Mouse (Mus musculus) spleen, adult 10 weeks (tissue): ENCODE data around the gene Hbb-bh1. TPM values are rescaled to one million over a fixed set of nuclear protein-coding genes. Genes with fewer than 3 reads are reported as not detected.

Experiments used
- polyA plus RNA-seq: library from polyadenylated mRNA; stranded (reverse); fragments of 350-450 nt; fragmentation: Illumina TruSeq; extraction: RNeasy Lipid Tissue Mini Kit (QIAGEN cat#74804); gene quantifications from one replicate; pipeline ENCODE4 v1.2.3, GENCODE M21; 2015; ENCODE audit warnings: low replicate concordance; ENCODE audit not compliant: insufficient read depth

Hbb-bh1 gene
- 0.80 TPM for polyA plus RNA-seq

DNA sequence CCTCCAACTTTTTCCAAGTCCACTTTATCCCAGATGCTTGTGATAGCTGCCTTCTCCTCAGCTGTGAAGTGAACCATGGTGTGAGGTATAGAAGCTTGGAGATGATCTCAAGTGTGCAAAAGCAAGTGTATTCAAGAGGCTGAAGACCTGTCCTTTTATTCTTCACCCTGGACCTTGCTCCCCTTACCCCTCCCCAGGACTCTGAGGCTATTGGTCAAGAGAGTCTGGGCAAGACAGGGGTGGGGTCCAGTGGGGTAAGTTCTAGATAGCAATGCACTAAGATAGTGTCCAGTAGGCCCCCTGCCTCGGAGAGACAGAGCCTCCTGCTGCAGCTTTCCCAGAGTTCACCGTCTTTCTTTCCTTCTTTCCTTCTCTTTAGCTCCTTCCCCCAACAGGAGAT lies at the start of gene Hbb-bh1:
TSS of gene Hbb-bh1 (minus strand) at position 131 of the 400 bp plus-strand sequence.

DNA sequence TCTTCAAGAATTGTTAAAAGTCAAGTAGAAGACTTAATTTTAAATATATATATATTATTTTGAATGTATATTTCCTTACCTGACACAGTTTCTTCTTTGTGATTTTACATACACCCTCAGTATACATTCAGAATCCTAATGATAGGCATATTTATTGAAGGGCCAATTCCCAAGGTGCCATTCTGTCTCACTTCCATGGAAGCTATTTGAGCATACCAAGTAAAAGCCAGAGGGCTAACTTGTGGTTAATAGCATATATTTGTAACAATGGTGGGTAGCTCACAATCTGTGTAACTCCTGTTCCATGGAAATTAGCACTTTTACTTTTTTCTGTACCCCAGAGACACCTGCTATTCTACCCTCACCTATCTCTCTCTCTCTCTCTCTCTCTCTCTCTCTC lies 43.2 kb upstream of the Hbb-bh1 start, which contains the start of gene Olfr66:
TSS of gene Olfr66 (minus strand) at position 101 of the 400 bp plus-strand sequence.

DNA sequence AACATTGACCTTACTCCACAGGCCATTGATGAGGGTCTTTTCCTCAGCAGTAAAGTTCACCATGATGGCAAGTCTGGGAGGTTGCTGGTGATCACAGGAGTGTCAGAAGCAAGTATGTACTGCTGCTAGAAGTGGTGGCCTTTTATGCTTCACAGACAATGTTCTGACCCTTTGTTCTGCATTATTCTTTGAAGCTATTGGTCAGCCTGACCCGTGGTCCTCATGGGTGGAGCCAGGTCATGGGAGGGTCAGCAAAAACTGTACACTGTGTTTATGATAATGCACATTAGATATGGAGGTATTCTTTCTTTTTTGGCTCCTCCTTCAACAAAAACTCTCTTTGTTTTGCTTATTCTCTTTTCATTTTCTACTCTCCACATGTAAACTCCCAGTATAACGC lies 10.1 kb upstream of the Hbb-bh1 start, which contains the start of gene Hbb-y:
TSS of gene Hbb-y (minus strand) at position 127 of the 400 bp plus-strand sequence.

DNA sequence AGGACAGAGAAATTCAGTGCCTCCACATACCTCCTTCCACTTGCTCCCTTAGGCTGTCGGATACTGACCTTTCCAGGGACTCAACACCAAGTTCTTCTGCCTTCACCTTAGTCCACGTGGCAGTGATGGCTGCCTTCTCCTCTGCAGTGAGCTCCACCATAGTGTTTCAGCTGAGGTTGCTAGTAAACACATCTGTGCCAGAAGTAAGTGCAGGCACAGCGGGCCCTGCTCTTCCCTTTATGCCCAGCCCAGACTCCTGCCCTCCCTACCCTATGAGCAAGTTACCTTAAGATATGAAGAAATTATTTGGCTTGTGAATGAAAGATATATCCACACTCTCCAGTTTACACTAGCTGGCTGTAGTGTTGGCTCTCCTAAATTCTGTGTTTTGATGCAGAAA lies 2.7 kb downstream of the Hbb-bh1 start, which contains the start of gene Hbb-bh2:
TSS of gene Hbb-bh2 (minus strand) at position 253 of the 400 bp plus-strand sequence.

DNA sequence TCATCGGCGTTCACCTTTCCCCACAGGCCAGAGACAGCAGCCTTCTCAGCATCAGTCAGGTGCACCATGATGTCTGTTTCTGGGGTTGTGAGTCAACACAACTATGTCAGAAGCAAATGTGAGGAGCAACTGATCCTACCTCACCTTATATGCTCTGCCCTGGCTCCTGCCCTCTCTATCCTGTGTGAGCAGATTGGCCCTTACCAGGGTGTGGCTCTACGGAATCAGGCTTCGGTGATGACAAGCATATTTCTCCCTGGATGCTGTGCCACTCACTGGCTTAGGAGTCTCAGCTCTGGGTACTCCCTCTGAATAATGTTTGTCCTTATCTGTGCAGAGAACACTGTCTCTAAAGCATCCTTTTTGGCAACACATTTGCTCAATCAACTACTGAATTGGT lies 15.2 kb downstream of the Hbb-bh1 start, which contains the start of gene Hbb-bs:
TSS of gene Hbb-bs (minus strand) at position 289 of the 400 bp plus-strand sequence.

DNA sequence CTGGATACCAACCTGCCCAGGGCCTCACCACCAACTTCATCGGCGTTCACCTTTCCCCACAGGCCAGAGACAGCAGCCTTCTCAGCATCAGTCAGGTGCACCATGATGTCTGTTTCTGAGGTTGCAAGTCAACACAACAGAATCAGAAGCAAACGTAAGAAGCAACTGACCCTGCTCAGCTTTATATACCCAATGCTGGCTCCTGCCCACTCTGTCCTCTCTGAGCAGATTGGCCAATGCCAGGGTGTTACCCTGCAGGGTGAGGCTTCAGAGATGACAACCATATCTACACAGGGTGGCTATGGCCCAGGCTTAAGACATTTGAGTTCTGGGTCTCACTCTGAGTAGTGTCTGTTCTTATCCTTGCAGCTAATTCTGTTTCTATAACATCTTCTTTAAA lies 29.2 kb downstream of the Hbb-bh1 start, which contains the start of gene Hbb-bt:
TSS of gene Hbb-bt (minus strand) at position 231 of the 400 bp plus-strand sequence.

DNA sequence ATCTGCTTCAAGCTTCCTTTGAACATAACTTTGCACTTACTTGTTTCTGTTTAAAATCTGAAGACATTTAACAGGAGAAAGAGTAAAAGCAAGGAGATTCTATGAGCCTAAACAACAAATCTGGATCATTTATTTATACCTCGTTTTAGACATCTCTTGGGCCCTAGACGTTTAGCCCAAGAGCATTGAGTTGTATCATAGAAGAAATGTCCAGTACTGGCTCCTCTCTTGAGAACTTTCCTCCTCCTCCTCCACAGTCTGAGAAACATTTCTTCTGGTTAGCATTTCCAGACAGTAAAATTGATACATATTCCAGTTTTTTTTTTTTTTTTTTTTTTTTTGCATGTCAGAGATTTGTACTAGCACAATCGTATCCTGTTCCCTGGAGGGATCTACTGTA lies 51.2 kb downstream of the Hbb-bh1 start, which contains the start of gene Olfr67:
TSS of gene Olfr67 (minus strand) at position 101 of the 400 bp plus-strand sequence.

Other genes with a start within 250 kb of the Hbb-bh1 start
- gene Olfr619, start 242.6 kb downstream of the Hbb-bh1 start, polyA plus RNA-seq, result not detected
- gene Olfr620, start 230.6 kb downstream of the Hbb-bh1 start, polyA plus RNA-seq, result not detected
- gene Olfr622, start 200.5 kb downstream of the Hbb-bh1 start, polyA plus RNA-seq, result not detected
- gene Olfr623, start 179.5 kb downstream of the Hbb-bh1 start, polyA plus RNA-seq, result not detected
- gene Olfr624, start 172.0 kb downstream of the Hbb-bh1 start, polyA plus RNA-seq, result 0.14 TPM
- not detected for gene Olfr625-ps1, start 160.4 kb downstream of the Hbb-bh1 start, polyA plus RNA-seq
- gene Olfr243, start 128.5 kb downstream of the Hbb-bh1 start, polyA plus RNA-seq, result not detected
- gene Olfr628, start 112.8 kb downstream of the Hbb-bh1 start, polyA plus RNA-seq, result not detected
- not detected for gene Olfr629, start 98.2 kb downstream of the Hbb-bh1 start, polyA plus RNA-seq
- gene Olfr630, start 85.8 kb downstream of the Hbb-bh1 start, polyA plus RNA-seq, result not detected
- not detected for gene Olfr69, start 71.6 kb downstream of the Hbb-bh1 start, polyA plus RNA-seq
- gene Olfr68, start 63.5 kb downstream of the Hbb-bh1 start, polyA plus RNA-seq, result not detected
- not detected for gene Olfr67, start 51.3 kb downstream of the Hbb-bh1 start, polyA plus RNA-seq
- gene Hbb-bt, start 29.2 kb downstream of the Hbb-bh1 start, polyA plus RNA-seq, result 4,439 TPM
- 24,371 TPM for gene Hbb-bs, start 15.1 kb downstream of the Hbb-bh1 start, polyA plus RNA-seq
- gene Hbb-bh2, start 2.6 kb downstream of the Hbb-bh1 start, polyA plus RNA-seq, result not detected
- not detected for gene Hbb-y, start 10.1 kb upstream of the Hbb-bh1 start, polyA plus RNA-seq
- gene Olfr66, start 43.1 kb upstream of the Hbb-bh1 start, polyA plus RNA-seq, result not detected
- not detected for gene Olfr64, start 51.3 kb upstream of the Hbb-bh1 start, polyA plus RNA-seq
- gene Olfr65, start 60.3 kb upstream of the Hbb-bh1 start, polyA plus RNA-seq, result not detected
- gene Olfr631, start 85.7 kb upstream of the Hbb-bh1 start, polyA plus RNA-seq, result not detected
- not detected for gene Olfr632, start 91.2 kb upstream of the Hbb-bh1 start, polyA plus RNA-seq
- not detected for gene Olfr633, start 101.3 kb upstream of the Hbb-bh1 start, polyA plus RNA-seq
- not detected for gene Olfr635, start 128.0 kb upstream of the Hbb-bh1 start, polyA plus RNA-seq
- not detected for gene Olfr638, start 155.6 kb upstream of the Hbb-bh1 start, polyA plus RNA-seq
- gene Olfr639, start 174.1 kb upstream of the Hbb-bh1 start, polyA plus RNA-seq, result not detected
- not detected for gene Olfr640, start 182.4 kb upstream of the Hbb-bh1 start, polyA plus RNA-seq
- gene Olfr641, start 192.3 kb upstream of the Hbb-bh1 start, polyA plus RNA-seq, result not detected
- gene Olfr642, start 209.5 kb upstream of the Hbb-bh1 start, polyA plus RNA-seq, result not detected
- gene 4930516K23Rik, start 218.3 kb upstream of the Hbb-bh1 start, polyA plus RNA-seq, result not detected
- not detected for gene Olfr644, start 228.7 kb upstream of the Hbb-bh1 start, polyA plus RNA-seq
- not detected for gene Olfr645, start 242.3 kb upstream of the Hbb-bh1 start, polyA plus RNA-seq